Mouse (Mus musculus) bone marrow macrophage, adult 2 months (primary cell): ENCODE data around the gene Inha. TPM values are rescaled to one million over a fixed set of nuclear protein-coding genes. Genes with fewer than 3 reads are reported as not detected.
A peak's percentile ranks its signal among the peaks of the same experiment; 100 is the strongest.

Experiments used
- H3K27ac ChIP-seq: 2 replicates; pipeline ENCODE4 v1.5.1; 2012; ENCODE audit warnings: low read depth, low read length; ENCODE audit not compliant: insufficient read depth
- H3K4me1 ChIP-seq: 2 replicates; pipeline ENCODE4 v1.6.1; 2012; ENCODE audit warnings: low read length; ENCODE audit not compliant: control insufficient read depth, insufficient read depth
- H3K4me3 ChIP-seq: 2 replicates; pipeline ENCODE4 v1.5.1; 2012; ENCODE audit warnings: mild to moderate bottlenecking, low read length, moderate library complexity; ENCODE audit not compliant: insufficient read depth
- CTCF ChIP-seq: IDR thresholded peaks from 2 replicates; pipeline ENCODE4 v1.5.1; 2012; ENCODE audit warnings: low read depth, mild to moderate bottlenecking, low read length, moderate library complexity
- POLR2A ChIP-seq: IDR thresholded peaks from 2 replicates; pipeline ENCODE4 v1.6.1; 2012; ENCODE audit warnings: mild to moderate bottlenecking, low read depth, low read length, borderline replicate concordance
- polyA plus RNA-seq: library from polyadenylated mRNA; stranded (reverse); fragments of >200 nt; gene quantifications from 2 replicates; pipeline ENCODE4 v1.2.4, GENCODE M21; 2012; ENCODE audit not compliant: missing spikeins, insufficient read depth, insufficient read length

The Inha gene
- polyA plus RNA-seq, 1 experiment = not detected

GRCm38 (mm10) chr1:75519576-75519975 is 12.7 kb downstream of the Inha start:
- Histone ChIP-seq H3K27ac (no peak overlapping the region), H3K4me1 (peaks cover 20% of the 10 kb centered on the region), H3K4me3 (no peak overlapping the region)
- TF ChIP-seq CTCF (no peak), POLR2A (no peak)

GRCm38 (mm10) chr1:75521321-75522031 is 14.6 kb downstream of the Inha start, which contains the start of gene Stk11ip:
Gene Stk11ip, plus strand, starts transcription at chr1:75521529.
- Histone ChIP-seq H3K4me1 (peaks cover 25% of the 10 kb centered on the region), H3K4me3 (peak within 1 kb of the TSS; percentile 67), H3K27ac (peak within 1 kb of the TSS; percentile 87)
- TF ChIP-seq POLR2A (0 out of 2 replicates have a peak, but pooled peaks have one; percentile 68), CTCF (no peak)

- Histone ChIP-seq H3K4me3 (no peak overlapping the region), H3K4me1 (peaks cover 25% of the 10 kb centered on the region), H3K27ac (no peak overlapping the region)
- TF ChIP-seq CTCF = no peak
- TF ChIP-seq POLR2A = no peak
Measured at GRCm38 (mm10) chr1:75524679-75525078, 17.8 kb downstream of the Inha start.

GRCm38 (mm10) chr1:75530546-75530945 is 23.7 kb downstream of the Inha start:
- H3K4me1 ChIP-seq = peaks cover 18% of the 10 kb centered on the region
- TF ChIP-seq CTCF (no peak), POLR2A (no peak)
- no peak overlapping the region for H3K27ac ChIP-seq
- H3K4me3 ChIP-seq = no peak overlapping the region

- H3K4me3 ChIP-seq = no peak overlapping the region
- no peak overlapping the region for H3K27ac ChIP-seq
- peaks cover 18% of the 10 kb centered on the region for H3K4me1 ChIP-seq
- TF ChIP-seq CTCF (no peak), POLR2A (no peak)
Measured at GRCm38 (mm10) chr1:75532280-75533172, 25.6 kb downstream of the Inha start.

GRCm38 (mm10) chr1:75533325-75534252 is 26.7 kb downstream of the Inha start:
- Histone ChIP-seq H3K4me3 (no peak overlapping the region), H3K4me1 (peaks cover 18% of the 10 kb centered on the region), H3K27ac (no peak overlapping the region)
- TF ChIP-seq CTCF (no peak), POLR2A (no peak)

GRCm38 (mm10) chr1:75537587-75537986 is 30.7 kb downstream of the Inha start:
- TF ChIP-seq POLR2A (no peak), CTCF (no peak)

GRCm38 (mm10) chr1:75538597-75539190 is 31.8 kb downstream of the Inha start:
- TF ChIP-seq CTCF (no peak), POLR2A (no peak)
- Histone ChIP-seq H3K4me3 (no peak overlapping the region), H3K27ac (no peak overlapping the region), H3K4me1 (no peaks in the 10 kb centered on the region; the same call in 1 of the 2 replicates)

More at GRCm38 (mm10) chr1:75537587-75537986, 30.7 kb downstream of the Inha start:
- H3K27ac ChIP-seq = no peak overlapping the region
- H3K4me1 ChIP-seq = peaks cover 9% of the 10 kb centered on the region
- H3K4me3 ChIP-seq = no peak overlapping the region

GRCm38 (mm10) chr1:75541496-75541895 is 34.6 kb downstream of the Inha start:
- TF ChIP-seq CTCF = no peak
- TF ChIP-seq POLR2A = no peak
- no peak overlapping the region for H3K27ac ChIP-seq

More at GRCm38 (mm10) chr1:75541496-75541895, 34.6 kb downstream of the Inha start:
- H3K4me1 ChIP-seq = no peaks in the 10 kb centered on the region
- no peak overlapping the region for H3K4me3 ChIP-seq
